Mouse (Mus musculus) small intestine, adult 2 months (tissue): Measurements from ENCODE around the gene Diaph2.

Source experiments
- CTCF ChIP-seq: fragments of 200-500 bp; IDR thresholded peaks from 2 replicates; pipeline ENCODE4 v1.5.1; 2012; ENCODE audit warnings: low read depth, mild to moderate bottlenecking, control low read depth, inconsistent platforms, low read length, moderate library complexity, mixed read lengths; ENCODE audit not compliant: insufficient replicate concordance, insufficient read length; ENCODE audit errors: extremely low read depth
- POLR2A ChIP-seq: fragments of 200-500 bp; IDR thresholded peaks from 2 replicates; pipeline ENCODE4 v1.6.1; 2012; ENCODE audit warnings: low read depth, mild to moderate bottlenecking, control low read depth, inconsistent platforms, low read length, moderate library complexity

DNA sequence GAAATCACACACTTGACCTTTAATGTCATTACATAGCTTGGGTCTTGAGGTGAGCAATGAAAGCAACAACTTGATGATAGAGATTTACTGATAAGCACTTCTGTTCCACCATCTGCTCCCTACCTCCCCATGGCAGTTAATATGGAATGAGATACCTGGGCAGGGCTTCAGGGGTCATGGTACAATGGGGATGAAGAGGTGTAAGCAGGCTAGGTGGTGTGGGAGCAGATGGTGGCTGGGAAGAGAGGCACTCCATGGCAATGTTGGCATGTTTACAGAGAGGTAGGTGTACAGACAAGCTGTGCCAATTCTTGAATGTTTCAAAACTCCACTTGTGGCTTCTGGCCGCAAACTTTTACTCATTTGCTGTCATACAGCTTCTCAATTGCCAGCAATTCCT lies 402.6 kb downstream of the Diaph2 start:
- TF ChIP-seq POLR2A (no peak), CTCF (no peak)
